Mouse (Mus musculus): Measurements from ENCODE around the gene Ece1.

DNA sequence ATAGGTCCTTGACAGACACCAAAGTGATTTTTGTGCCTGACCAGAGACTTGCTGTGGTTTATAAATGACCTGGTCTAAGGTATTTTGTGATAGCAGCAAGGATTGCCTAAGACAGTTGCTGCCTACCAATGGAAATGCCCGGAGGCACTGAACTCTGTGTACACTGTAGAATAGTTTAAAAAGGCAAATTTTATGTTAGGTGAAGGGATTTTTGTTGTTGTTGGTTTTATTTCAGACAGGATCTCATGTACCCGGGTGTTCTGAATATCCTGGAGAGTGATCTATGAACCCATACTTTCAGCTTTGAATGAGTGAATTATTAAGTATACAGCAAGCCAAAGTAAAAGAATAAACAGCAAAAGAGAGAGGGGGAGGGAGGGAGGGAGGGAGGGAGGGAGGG lies 37.2 kb upstream of the Ece1 start:
- no peak for TF ChIP-seq CTCF (IDR thresholded peaks at IDR 0.05)
- TF ChIP-seq POLR2A (IDR thresholded peaks at IDR 0.05; ENCODE audit: insufficient read depth, low read depth, low read length) = no peak
